Mouse (Mus musculus) urinary bladder, postnatal 10 days (tissue): ENCODE measurements around the gene Mastl.

Experiments used
- DNase-seq: peaks from one replicate; pipeline ENCODE4 v3.0.0; 2022; ENCODE audit warnings: low spot score

Mastl gene

DNA sequence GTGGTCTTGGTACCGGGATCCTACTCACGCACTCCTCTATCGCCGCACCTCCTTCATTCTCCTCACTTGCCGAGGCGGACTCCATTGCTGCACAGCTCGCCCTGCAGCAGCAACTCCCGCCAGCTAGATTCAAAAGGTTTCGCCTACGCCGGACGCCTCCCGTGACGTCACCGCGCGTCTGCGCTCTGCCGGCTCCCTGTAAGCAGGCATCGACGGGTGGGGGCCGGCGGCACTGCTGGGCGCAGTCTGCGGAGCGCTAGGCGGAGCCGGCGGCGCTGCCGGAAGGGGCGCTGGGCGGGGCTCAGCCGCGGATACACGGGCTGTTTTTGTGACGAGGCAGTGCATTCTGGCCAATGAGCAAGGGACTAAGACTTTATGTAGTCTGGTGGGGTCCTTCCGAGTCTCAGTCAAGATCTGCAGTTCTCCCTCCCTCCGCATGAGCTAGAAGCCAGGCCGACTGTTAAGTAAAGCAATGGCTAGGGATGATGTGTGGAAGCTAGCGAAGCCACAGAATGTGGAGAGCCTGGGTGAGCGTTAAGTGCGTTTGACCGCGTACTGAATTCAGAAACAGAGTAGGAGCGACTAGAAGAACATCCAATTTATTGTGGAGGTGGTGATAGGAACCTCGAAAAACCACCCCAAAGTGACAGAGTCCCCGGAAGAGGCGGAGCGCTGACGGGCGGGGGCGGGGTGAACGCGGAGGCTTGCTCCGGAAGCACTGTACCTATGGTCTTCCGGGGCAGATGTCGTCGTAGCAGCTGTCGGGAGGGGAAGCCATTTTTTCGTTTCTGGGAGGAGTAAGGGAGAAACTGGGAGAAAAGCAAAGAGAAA, at the start of gene Mastl, which contains the start of gene Yme1l1:
Gene Mastl, minus strand, starts transcription at position 248 of the 831 bp plus-strand sequence.
Gene Yme1l1, plus strand, starts transcription at position 593 of the 831 bp plus-strand sequence.
- DNase-seq: peak; percentile 91

DNA sequence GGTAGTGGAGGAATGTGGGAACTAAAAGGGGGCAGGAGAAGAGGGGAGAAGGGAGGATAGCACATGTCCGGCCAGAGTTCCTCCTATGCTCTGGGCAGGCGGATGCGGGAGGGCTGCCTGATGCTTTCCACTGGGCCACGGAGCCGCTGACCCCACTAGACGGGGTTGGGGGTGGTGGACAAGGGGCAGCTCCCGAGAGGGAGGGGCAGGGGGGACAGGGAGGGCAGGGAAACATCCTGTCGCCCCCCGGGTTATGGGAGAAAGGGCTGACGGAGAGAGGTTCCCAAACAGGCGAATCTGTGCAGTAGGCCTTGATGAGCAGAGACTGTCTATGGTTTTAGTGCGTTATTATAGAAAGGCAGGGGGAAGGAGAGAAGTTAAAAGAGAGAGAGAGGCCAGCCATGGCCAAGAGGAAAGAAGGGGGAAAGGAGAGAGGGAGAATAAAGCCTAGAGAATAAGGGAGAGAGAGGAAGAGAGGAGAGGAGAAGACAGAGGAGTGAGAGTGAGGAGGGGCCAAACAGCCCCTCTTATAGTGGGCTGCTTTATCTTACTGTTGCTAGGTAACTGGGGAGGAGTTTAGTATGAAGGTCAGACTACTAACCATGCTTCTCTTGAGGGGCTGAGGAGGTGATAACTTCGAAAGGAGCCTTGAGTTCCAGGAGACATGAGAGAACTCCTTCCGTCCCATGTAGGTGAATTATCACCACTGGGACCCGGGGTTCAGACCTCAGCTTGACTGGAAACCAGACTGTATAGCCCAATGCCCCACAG, 47.3 kb upstream of the Mastl start:
- no peak for DNase-seq

GRCm38 (mm10) chr2:23201034-23201433, 45.2 kb upstream of the Mastl start:
- no peak for DNase-seq

- DNase-seq: no peak
These were observed 38.5 kb upstream of the Mastl start for GRCm38 (mm10) chr2:23194366-23194765.

DNA sequence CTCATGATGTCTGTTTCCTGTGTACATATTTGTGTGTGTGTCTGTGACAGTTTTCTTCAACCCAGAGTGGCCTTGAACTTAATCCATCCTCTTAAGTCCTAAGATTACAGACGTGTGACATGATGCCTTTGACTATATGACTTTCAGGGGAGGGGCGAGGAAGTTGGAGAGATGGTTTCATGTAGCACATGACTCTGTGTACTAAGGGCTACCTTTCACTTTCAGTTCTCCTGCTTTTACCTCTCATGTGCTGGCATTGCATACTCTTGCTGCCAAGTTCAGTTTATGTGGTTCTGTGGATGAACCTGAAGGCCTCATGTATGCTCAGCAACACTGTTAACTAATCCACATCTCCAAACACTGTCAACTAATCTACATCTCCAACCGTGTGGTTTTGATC, 16.5 kb upstream of the Mastl start:
- no peak for DNase-seq

- no peak for DNase-seq
These were observed 821 bp upstream of the Mastl start for GRCm38 (mm10) chr2:23156608-23157081.

- no peak for DNase-seq
These were observed 614 bp downstream of the Mastl start for GRCm38 (mm10) chr2:23155199-23155621.

- DNase-seq: no peak
These were observed 36.3 kb downstream of the Mastl start for GRCm38 (mm10) chr2:23119573-23119972.

DNA sequence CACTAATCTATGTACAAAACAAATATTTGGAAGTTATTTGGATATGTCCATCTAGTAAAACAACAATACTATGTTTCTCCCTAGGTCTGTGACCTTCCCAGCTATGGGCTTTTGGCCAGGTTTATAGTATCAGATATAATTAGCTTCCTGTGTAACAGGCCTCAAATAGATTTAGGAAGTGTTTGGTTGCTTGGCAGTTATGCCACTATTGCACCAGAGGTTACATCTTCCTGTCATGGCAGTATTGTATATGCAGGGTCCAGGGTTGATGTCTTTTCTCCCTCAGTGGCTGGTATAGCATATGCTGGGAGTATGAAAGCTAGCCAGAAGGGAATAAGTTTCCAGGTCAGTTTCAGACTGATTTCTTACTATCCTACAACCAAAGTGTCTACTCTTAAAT, 53.6 kb downstream of the Mastl start:
- no peak for DNase-seq

DNA sequence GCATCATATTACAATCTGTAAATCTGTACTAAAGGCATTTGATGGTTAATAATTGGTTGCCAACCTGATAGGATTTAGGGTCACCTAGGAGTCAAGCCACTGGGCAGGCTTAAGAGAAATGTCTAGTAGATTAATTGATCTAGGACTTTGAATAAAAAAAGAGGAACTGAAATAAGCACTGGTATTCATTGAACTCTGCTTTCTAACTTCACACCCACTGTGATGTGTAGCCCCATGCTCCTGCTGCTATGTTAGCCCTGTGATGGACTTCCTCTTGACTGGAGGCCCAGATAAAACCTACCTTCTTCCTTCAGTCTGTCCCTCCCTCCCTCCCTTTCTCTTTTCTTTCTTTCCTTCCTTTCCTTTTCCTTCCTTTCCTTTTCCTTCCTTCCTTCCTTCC, 58.8 kb downstream of the Mastl start:
- DNase-seq: no peak

- DNase-seq: no peak
These were observed 63.6 kb downstream of the Mastl start for GRCm38 (mm10) chr2:23092216-23092615.

GRCm38 (mm10) chr2:23084540-23084939, 71.3 kb downstream of the Mastl start:
- no peak for DNase-seq

GRCm38 (mm10) chr2:23078588-23078987, 77.2 kb downstream of the Mastl start:
- no peak for DNase-seq

- DNase-seq: no peak
These were observed 78.1 kb downstream of the Mastl start for GRCm38 (mm10) chr2:23077693-23078092.

GRCm38 (mm10) chr2:23076783-23077182, 79.0 kb downstream of the Mastl start:
- DNase-seq: no peak

GRCm38 (mm10) chr2:23075846-23076245, 80.0 kb downstream of the Mastl start:
- no peak for DNase-seq

DNA sequence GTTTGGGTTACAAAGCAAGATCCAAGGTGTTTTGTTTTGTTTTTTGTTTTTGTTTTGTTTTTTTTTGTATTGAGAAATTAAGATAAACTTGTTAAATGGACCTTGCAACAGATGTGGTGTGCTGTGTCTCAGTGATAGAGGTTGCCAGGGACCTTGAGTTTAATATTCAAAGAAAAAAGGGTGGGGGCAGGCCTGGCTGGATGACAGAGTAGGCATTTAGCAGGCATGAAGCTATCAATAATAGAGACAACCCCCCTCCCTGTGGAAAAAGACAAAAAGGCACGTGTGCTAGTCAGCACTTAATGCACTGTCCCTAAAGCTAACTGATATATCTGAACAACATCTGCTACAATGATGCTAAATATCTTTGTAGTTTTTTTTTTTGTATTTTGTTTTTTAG, 84.4 kb downstream of the Mastl start:
- DNase-seq: no peak

GRCm38 (mm10) chr2:23070491-23070890, 85.3 kb downstream of the Mastl start:
- DNase-seq: no peak

DNA sequence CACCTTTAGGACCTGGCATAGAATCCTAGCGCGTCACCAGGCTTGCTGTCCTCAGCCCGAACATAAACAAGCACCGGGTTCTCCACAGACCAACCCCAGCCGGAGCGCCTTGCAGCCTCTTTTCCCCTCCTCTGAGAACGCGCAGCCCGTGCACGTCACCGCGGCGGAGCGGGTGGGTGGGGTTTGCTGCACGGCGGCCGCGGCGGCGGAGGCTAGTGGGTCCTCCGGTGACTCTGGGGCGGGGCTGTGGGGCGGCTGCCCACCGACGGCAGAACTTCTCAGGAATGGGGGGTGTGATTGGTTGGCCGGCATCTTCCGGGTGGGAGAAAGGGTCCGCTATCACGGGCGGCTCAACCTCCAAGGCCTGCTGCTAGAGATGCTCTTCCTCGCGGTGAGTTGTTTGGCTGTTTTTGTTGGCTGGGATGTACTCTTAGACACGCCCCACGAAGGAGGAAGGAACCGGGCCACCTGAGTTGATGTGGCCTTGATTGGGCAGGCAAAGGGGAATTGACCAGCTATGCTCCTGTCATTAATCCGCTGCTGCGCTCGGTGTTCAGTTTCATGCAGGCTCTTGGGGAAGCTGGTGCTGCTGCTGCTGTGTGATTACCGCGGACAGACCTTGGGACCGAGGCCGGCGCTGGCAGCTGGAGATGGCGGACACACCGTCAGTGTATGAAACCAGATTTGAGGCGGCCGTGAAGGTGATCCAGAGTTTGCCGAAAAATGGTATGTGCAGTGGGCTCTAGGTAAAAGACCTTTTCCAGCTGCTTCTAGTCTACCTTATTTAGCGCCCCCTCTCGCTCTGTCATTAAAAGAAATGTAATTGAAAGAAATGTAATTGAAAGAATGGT, 86.7 kb downstream of the Mastl start:
- peak; percentile 79 for DNase-seq

GRCm38 (mm10) chr2:23068370-23068737, 87.5 kb downstream of the Mastl start:
- DNase-seq: no peak

GRCm38 (mm10) chr2:23067552-23068369, 88.1 kb downstream of the Mastl start, which contains the start of gene Acbd5:
TSS of gene Acbd5 (plus strand) at chr2:23068167.
- peak; percentile 72 for DNase-seq
